Mouse (Mus musculus) lung, adult 2 months (tissue): Measurements from ENCODE around the gene Lsr. TPM values are rescaled to one million over a fixed set of nuclear protein-coding genes. Genes with fewer than 3 reads are reported as not detected.
"Not testable (repeated sequence)": the region's sequence is repeated elsewhere in the genome, so short reads cannot be mapped to it uniquely, and the experiment has no call there.

Experiments
- DNase-seq: peaks from one replicate; pipeline ENCODE4 v3.0.0; 2022
- H3K4me1 ChIP-seq: fragments of 200-500 bp; 2 replicates; pipeline ENCODE4 v1.6.1; 2011; ENCODE audit warnings: low read length; ENCODE audit not compliant: control insufficient read depth, insufficient read depth
- H3K4me3 ChIP-seq: fragments of 200-500 bp; replicated peaks from 2 replicates; pipeline ENCODE3; 2011; ENCODE audit warnings: low read depth, mild to moderate bottlenecking, control low read depth, low read length; ENCODE audit errors: extremely low read depth
- CTCF ChIP-seq: fragments of 200-500 bp; IDR thresholded peaks from 2 replicates; pipeline ENCODE4 v1.5.1; 2011; ENCODE audit warnings: mild to moderate bottlenecking, low read length, control low read depth; ENCODE audit not compliant: insufficient read depth
- POLR2A ChIP-seq: fragments of 200-500 bp; IDR thresholded peaks from 2 replicates; pipeline ENCODE4 v1.6.1; 2011; ENCODE audit warnings: low read depth, mild to moderate bottlenecking, control low read depth, low read length, borderline replicate concordance; ENCODE audit errors: extremely low read depth
- WGBS: fragments of 180-500 bp; shearing (Covaris S2); methylation state at CpG from one replicate; pipeline ENCODE4 v1.1.7; 2018; 5-methylcytosine and 5-hydroxymethylcytosine counted together
- polyA plus RNA-seq: library from polyadenylated mRNA; depleted of rRNA; stranded (reverse); fragments of >200 nt; gene quantifications from 2 replicates; pipeline ENCODE4 v1.2.3, GENCODE M21; 2012

Lsr gene
- polyA plus RNA-seq, 1 experiment, result 93.0 TPM

DNA sequence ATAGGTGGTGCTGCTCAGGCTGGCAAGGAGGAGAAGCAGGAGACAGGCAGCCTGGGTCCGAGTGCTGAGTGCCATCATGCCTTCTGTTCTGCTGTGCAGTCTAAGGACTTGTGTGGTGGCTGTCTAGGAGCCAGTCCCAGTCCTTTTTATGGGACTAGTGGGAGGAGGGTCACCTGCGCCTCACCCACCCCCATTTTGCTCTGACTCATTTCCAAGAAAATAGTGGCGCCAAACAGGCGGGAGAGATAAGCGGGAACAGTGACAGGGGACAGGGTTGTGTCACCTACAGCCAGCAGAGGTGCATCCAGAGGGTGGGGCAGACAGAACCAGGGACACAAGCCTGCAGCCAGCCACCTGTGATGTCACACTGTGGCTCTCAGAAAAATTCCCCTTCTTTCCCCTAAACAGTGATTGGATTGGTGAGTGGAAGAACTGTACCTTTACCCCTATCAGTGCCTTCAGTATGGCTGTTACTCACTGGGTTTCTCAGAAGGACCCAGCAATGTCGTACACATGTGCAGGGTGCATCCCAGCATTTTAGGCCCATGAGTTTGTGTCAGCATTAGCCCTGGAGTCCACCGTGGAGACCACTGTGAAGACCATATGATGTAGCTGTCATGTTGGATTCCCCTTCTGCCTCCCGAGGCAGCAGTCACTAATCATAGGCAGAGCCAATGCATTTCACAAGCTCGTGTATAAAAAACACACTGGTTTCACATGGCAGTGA, 29.2 kb downstream of the Lsr start, which contains the start of gene Hamp:
Gene Hamp (minus strand): TSS at position 124 of the 727 bp plus-strand sequence.
- Histone ChIP-seq H3K4me3 (no peak within 1 kb of the TSS), H3K4me1 (no peaks in the 10 kb centered on the region)
- 54% methylated on average over 9 of the region's 9 CpGs for WGBS
- TF ChIP-seq POLR2A (no peak), CTCF (no peak)
- no peak for DNase-seq

DNA sequence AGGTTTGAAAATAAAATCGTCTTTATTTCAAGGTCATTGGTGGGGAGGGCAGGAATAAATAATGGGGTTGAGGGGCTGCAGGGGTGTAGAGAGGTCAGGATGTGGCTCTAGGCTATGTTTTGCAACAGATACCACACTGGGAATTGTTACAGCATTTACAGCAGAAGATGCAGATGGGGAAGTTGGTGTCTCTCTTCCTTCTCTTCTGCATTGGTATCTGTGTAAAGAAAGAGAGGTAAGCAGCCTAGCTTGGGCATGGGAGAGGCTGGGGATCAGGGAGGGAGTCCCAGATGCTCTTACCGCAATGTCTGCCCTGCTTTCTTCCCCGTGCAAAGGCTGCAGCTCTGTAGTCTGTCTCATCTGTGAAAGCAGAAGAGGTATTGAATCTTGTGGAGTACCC, 30.9 kb downstream of the Lsr start:
- DNase-seq, H3K4me1 ChIP-seq, H3K4me3 ChIP-seq: not testable (repeated sequence)
- 35% methylated on average over 3 of the region's 3 CpGs for whole genome bisulfite sequencing

DNA sequence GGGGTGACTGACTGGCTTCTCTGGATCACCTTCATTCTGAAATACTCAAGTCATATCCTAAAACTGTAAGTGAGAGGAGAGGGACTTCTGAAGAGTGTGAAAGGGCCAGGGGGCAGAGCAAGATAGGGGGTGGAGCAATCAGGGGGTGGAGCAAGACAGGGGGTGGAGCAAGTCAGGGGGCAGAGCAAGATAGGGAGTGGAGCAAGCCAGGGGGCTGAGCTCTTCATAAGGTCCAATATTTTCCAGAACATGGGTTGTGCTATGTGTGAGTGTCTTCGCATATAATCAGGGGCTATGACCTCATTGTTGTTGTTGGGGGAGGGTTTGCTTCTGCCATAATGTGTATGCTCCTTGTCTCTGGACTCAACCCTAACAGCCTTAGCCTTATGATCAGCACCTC, 33.2 kb downstream of the Lsr start:
- not testable (repeated sequence) for H3K4me1 ChIP-seq, DNase-seq, H3K4me3 ChIP-seq
- 73% methylated on average over 1 of the region's 1 CpGs for WGBS

DNA sequence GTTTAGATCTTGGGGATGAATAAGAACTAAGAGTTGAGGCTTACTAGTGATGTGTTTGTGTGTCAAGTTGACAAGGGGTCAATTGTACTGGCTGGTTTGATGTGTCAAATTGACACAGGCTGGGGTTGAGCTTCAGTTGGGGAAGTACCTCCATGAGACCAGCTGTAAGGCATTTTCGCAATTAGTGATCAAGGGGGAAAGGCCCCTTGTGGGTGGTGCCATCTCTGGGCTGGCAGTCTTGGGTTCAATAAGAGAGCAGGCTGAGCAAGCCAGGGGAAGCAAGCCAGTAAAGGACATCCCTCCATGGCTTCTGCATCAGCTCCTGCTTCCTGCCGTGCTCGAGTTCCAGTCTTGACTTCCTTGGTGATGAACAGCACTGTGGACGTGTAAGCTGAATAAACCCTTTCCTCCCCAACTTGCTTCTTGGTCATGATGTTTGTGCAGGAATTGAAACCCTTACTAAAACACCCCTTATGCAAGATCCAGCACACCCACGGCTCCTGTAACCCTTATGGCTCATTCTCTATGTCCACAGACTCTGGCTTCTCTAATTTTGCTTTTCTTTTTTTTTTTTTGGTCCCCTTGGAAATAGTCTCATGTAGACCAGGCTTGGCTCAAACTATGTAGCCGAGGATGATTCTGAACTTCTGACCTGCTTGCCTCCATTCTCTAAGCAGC, 37.7 kb downstream of the Lsr start:
- not testable (repeated sequence) for H3K4me1 ChIP-seq, H3K4me3 ChIP-seq, DNase-seq
- 53% methylated on average over 6 of the region's 6 CpGs for WGBS

DNA sequence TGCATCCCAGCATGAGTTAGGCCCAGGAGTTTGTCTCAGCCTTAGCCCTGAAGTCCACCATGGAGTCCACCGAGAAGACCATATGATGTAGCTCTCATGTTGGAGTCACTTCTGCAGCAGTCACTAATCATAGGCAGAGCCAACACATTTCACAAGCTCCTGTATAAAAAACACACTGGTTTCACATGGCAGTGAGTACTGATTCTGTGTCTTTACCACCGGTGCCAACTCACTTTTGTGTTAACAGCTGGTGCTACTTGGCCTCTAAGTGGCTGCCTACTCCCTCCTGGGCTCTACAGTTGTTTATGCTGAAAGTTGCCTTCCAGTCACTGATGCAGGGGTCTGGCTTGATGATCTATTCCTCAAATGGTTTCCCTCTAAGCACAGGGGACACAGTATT, 48.7 kb downstream of the Lsr start, which contains the start of gene Hamp2:
Gene Hamp2 (minus strand): TSS at position 101 of the 400 bp plus-strand sequence.
- DNase-seq, result not testable (repeated sequence)
- WGBS, result 62% methylated on average over 2 of the region's 2 CpGs

DNA sequence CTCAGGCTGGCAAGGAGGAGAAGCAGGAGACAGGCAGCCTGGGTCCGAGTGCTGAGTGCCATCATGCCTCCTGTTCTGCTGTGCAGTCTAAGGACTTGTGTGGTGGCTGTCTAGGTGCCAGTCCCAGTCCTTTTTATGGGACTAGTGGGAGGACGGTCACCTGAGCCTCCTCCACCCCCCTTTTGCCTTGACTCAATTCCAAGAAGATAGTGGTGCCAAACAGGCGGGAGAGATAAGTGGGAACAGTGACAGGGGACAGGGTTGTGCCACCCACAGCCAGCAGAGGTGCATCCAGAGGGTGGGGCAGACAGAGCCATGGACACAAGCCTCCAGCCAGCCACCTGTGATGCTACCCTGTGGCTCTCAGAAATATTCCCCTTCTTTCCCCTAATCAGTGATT, 49.2 kb downstream of the Lsr start:
- WGBS, result 44% methylated on average over 3 of the region's 3 CpGs
- TF ChIP-seq CTCF, result no peak
- TF ChIP-seq POLR2A, result no peak
- H3K4me3 ChIP-seq, result no peak overlapping the region
- DNase-seq, result no peak
- no peaks in the 10 kb centered on the region for H3K4me1 ChIP-seq

More for the DNA sequence above, 48.7 kb downstream of the Lsr start, which contains the start of gene Hamp2:
- not testable (repeated sequence) for H3K4me3 ChIP-seq, H3K4me1 ChIP-seq

DNA sequence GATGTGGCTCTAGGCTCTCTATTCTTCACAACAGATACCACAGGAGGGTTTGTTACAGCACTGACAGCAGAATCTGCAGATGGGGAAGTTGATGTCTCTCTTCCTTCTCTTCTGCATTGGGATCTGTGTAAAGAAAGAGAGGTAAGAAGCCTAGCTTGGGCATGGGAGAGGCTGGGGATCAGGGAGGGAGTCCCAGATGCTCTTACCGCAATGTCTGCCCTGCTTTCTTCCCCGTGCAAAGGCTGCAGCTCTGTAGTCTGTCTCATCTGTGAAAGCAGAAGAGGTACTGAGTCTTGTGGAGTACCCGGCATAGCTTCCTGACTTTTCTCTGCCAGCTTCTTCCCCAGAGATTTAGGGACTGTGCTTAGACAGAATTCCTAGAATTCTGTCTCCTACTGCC, 50.8 kb downstream of the Lsr start:
- not testable (repeated sequence) for H3K4me3 ChIP-seq, DNase-seq, H3K4me1 ChIP-seq
- 39% methylated on average over 3 of the region's 3 CpGs for WGBS

DNA sequence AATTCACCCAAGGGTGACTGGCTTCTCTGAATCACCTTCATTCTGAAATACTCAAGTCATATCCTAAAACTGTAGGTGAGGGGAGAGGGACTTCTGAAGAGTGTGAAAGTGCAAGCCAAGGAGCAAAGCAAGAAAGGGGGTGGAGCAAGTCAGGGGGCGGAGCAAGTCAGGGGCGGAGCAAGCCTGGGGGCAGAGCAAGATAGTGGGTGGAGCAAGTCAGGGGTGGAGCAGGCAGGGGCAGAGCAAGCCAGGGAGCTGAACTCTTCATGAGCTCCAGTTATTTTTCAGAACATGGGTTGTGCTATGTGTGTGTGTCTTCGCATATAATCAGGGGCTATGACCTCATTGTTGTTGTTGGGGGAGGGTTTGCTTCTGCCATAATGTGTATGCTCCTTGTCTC, 53.0 kb downstream of the Lsr start:
- H3K4me1 ChIP-seq, result no peaks in the 10 kb centered on the region
- H3K4me3 ChIP-seq, result no peak overlapping the region
- DNase-seq, result no peak
- TF ChIP-seq POLR2A (no peak), CTCF (no peak)
- 64% methylated on average over 3 of the region's 3 CpGs for WGBS

DNA sequence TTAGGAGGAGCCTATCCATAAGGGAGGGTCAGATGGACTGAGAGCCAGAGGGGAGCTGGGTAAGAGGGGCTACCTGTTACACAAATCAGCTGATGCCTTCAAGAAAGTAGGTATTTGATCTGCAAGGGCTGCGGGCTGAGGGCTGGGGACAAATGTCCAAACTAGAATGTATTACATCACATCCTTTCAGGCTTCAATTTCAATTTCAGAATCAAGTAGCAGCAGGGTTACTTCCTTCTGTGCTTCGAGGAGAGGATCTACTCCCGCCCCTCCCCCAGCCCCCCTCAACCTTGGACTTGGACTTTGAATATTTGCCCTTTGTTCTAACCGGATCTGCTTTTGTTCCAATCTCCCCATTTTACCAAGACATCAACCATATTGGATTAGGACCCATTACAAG, 56.0 kb downstream of the Lsr start:
- 32% methylated on average over 4 of the region's 4 CpGs for WGBS
- no peak for DNase-seq
- Histone ChIP-seq H3K4me1 (no peaks in the 10 kb centered on the region), H3K4me3 (no peak overlapping the region)
- TF ChIP-seq CTCF (no peak), POLR2A (no peak)

DNA sequence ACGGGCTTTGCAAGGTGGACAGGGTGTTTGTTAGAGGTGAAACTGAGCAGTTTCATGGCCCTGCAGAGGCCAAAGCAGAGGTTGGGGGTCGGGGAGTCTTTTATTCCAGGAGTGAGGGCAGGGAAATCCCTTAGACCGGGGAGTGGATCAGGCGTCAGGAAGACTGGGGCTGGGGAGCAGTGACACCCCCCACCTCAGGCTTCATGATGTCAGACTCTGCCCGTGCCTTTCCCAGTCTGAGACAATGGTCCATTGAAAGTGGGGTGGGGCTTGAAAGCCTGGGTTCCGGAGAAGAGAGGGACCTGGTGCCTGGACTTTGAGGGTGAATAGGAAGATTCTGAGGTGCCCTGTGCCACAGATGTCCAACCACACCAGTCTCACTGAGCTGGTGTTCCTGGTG, 56.6 kb downstream of the Lsr start:
- Histone ChIP-seq H3K4me1 (no peaks in the 10 kb centered on the region), H3K4me3 (no peak overlapping the region)
- 28% methylated on average over 6 of the region's 6 CpGs for WGBS
- no peak for DNase-seq
- TF ChIP-seq POLR2A, result no peak
- TF ChIP-seq CTCF, result no peak
